Mouse (Mus musculus) kidney, embryonic 15.5 days (tissue): ENCODE measurements around the gene Fchsd2. TPM values are rescaled to one million over a fixed set of nuclear protein-coding genes. Genes with fewer than 3 reads are reported as not detected.
A peak's percentile ranks its signal among the peaks of the same experiment; 100 is the strongest.

Experiments
- ATAC-seq: fragments of 200-750 bp; cut with Nextera tagmentation; replicated peaks from 2 replicates; pipeline ENCODE4 v1.8.0; 2017; ENCODE audit warnings: moderate TSS enrichment; ENCODE audit not compliant: low FRiP score
- H3K27ac ChIP-seq: fragments of 300-500 bp; sonication (generic); 2 replicates; pipeline ENCODE4 v1.5.1; 2015; ENCODE audit warnings: mild to moderate bottlenecking, inconsistent platforms
- H3K27me3 ChIP-seq: fragments of 300-500 bp; sonication (generic); 2 replicates; pipeline ENCODE4 v1.6.1; 2015; ENCODE audit warnings: inconsistent platforms
- H3K36me3 ChIP-seq: fragments of 300-500 bp; sonication (generic); 2 replicates; pipeline ENCODE4 v1.6.1; 2015; ENCODE audit warnings: inconsistent platforms
- H3K4me1 ChIP-seq: fragments of 300-500 bp; sonication (generic); 2 replicates; pipeline ENCODE4 v1.6.1; 2015; ENCODE audit warnings: inconsistent platforms
- H3K4me2 ChIP-seq: fragments of 300-500 bp; sonication (generic); 2 replicates; pipeline ENCODE4 v1.6.1; 2015; ENCODE audit warnings: moderate library complexity, mild to moderate bottlenecking, inconsistent platforms
- H3K4me3 ChIP-seq: fragments of 300-500 bp; sonication (generic); replicated peaks from 2 replicates; pipeline ENCODE4 v1.5.1; 2015; ENCODE audit warnings: mild to moderate bottlenecking, inconsistent platforms
- H3K9ac ChIP-seq: fragments of 300-500 bp; sonication (generic); 2 replicates; pipeline ENCODE4 v1.6.1; 2015; ENCODE audit warnings: mild to moderate bottlenecking, inconsistent platforms
- H3K9me3 ChIP-seq: fragments of 300-500 bp; sonication (generic); replicated peaks from 2 replicates; pipeline ENCODE4 v1.6.1; 2016; ENCODE audit warnings: inconsistent platforms
- WGBS: fragments of 180-500 bp; shearing (Covaris S2); methylation state at CpG from one replicate; pipeline ENCODE4 v1.1.7; 2015; ENCODE audit warnings: mixed read lengths; 5-methylcytosine and 5-hydroxymethylcytosine counted together
- polyA plus RNA-seq: library from polyadenylated mRNA; unstranded; fragments of >200 nt; fragmentation: Nextera tagmentation; extraction: Ambion mirVana; gene quantifications from 2 replicates; pipeline ENCODE4 v1.2.1, GENCODE M21; 2015

Gene Fchsd2
- polyA plus RNA-seq = 25.7 and 27.1 TPM in 2 replicates

GRCm38 (mm10) chr7:101092618-101093017 lies at the start of gene Fchsd2:
Gene Fchsd2 (plus strand): TSS chr7:101092863.
- Histone ChIP-seq H3K4me2 (no peak within 1 kb of the TSS), H3K27ac (peak within 1 kb of the TSS; percentile 2; the same call in 1 of the 2 replicates), H3K27me3 (no peaks in the 10 kb centered on the region), H3K4me1 (peaks cover 14% of the 10 kb centered on the region; the same call in 1 of the 2 replicates), H3K9ac (no peak within 1 kb of the TSS), H3K36me3 (no peaks in the 10 kb centered on the region), H3K4me3 (no peak within 1 kb of the TSS), H3K9me3 (no peaks in the 10 kb centered on the region)
- no peak for ATAC-seq
- 61% methylated on average over 7 of the region's 7 CpGs for WGBS

DNA sequence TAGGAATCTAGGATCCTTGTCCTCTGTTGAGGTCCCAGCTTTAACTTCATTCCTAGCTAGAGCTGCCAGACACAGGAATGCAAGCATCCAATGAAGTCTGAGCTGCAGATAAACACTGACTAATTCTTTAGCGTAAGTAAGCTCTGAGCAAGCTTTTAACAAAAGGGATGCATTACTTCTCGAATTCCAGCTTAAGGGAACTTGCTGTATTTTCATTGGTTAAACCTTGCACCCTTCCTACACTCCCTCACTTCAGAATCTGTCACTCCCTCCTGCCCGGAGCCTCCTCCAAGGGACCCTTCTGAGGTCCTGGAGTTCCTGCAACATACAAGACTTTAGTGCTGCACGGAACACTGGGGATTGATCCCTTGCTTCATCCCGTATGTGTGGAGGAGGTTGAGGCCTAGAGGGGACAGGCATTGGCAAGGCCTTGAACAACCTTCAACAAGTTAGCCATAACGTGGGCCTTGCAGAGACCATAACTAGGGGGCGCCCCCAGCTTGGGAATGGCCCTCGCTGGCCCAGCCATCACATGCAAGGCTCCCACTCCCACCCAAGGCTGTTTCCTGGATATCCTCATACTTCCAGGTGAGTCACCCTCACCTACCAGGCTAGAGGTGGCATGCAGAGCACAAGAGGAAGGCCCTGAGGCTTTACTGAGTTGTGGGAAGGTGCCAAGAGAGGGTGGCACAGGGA lies 48.7 kb upstream of the Fchsd2 start:
- no peak overlapping the region for H3K9ac ChIP-seq
- no peak overlapping the region for H3K27ac ChIP-seq
- H3K4me3 ChIP-seq = no peak overlapping the region
- WGBS = 45% methylated on average over 8 of the region's 8 CpGs
- H3K9me3 ChIP-seq = no peaks in the 10 kb centered on the region
- ATAC-seq = 0 out of 2 replicates have a peak, but pooled peaks have one; percentile 30
- H3K4me2 ChIP-seq = no peak overlapping the region
- H3K36me3 ChIP-seq = no peaks in the 10 kb centered on the region
- no peaks in the 10 kb centered on the region for H3K27me3 ChIP-seq
- H3K4me1 ChIP-seq = peaks cover 28% of the 10 kb centered on the region

GRCm38 (mm10) chr7:101048247-101048646 lies 44.4 kb upstream of the Fchsd2 start:
- H3K4me1 ChIP-seq = peaks cover 28% of the 10 kb centered on the region
- H3K27me3 ChIP-seq = no peaks in the 10 kb centered on the region
- H3K27ac ChIP-seq = no peak overlapping the region
- H3K36me3 ChIP-seq = no peaks in the 10 kb centered on the region
- H3K9ac ChIP-seq = no peak overlapping the region
- no peak overlapping the region for H3K4me2 ChIP-seq
- no peaks in the 10 kb centered on the region for H3K9me3 ChIP-seq
- H3K4me3 ChIP-seq = no peak overlapping the region
- ATAC-seq = no peak
- 80% methylated on average over 5 of the region's 5 CpGs for WGBS

DNA sequence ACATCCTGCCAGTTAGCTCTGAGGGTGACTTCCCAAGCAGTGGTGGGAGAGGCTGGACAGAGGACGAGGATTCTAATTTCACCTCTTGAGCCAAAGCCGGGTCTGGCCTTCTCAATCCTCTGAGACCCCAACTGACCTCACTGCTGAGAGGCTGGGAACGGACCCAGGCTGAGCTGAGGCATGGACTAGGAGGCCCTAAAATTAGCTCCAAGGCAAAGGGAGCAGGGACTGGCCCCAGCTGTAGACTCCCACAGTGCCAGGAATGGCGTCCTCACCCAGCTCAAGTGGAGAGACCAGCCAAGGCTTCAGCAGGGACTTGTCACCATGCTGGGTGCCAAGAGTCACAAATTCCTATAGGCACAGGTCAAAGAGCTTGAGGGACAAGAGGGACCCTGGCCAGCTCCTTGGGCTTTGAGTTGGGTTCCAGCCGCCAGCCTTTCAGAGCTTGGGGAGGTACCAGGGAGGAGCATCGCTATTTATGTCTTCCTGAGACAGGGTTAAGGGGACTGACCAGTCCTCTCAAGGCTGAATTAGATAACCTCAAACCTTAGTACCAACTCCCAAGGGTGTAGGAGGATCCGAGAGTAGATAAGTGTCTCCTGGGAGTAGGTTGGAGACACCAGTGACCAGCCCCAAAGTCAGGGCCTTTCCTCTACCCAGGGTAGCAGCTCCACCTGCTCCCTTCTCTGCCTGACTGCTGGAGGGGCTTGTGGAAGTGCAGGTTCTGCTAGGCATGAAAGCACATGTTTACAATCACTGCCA lies 43.2 kb upstream of the Fchsd2 start:
- Histone ChIP-seq H3K9me3 (no peaks in the 10 kb centered on the region), H3K9ac (no peak overlapping the region), H3K27ac (no peak overlapping the region), H3K4me1 (peaks cover 18% of the 10 kb centered on the region), H3K27me3 (no peaks in the 10 kb centered on the region), H3K4me3 (no peak overlapping the region), H3K4me2 (no peak overlapping the region), H3K36me3 (no peaks in the 10 kb centered on the region)
- ATAC-seq = no peak
- WGBS = 64% methylated on average over 7 of the region's 7 CpGs

DNA sequence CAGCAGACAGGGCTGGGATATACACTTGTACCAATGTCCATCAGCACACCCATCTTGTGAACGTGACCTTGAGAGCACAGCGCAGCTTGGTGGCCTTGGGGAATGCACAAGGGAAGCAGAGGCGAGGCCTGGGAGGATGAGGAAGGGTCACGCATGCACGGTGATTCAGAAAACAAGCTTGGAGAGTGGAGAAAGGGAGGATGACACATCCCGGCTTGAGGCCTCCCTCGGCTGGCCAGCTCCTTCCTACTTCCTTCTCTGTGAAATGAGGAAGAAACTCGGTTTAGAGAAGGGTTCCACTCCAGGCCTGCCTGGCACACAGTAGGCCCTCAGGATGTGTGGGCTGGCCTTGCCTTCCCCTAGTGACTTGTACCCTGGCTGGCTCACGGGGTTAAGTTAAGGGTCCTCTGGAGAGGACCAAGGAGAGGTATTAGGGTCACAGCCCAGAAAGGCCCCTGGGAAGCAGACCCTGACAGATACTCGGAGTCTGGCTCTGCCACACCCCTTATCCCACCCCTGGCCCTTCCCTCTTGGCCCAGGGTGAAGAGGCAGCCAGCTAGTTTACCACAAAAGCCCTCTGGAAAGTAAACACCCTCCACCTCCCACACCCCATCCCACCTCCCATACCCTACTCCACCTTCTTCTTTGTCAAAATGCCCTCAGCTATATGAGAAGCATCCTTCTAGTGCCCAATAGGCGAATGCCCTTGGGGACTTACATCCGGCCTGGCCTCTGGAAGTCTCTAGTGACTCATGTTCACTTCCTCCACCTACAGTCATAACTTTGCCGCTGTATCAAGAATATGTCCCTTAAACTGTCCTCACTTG lies 41.7 kb upstream of the Fchsd2 start:
- H3K4me3 ChIP-seq = no peak overlapping the region
- ATAC-seq = peak; percentile 46
- peaks cover 18% of the 10 kb centered on the region for H3K4me1 ChIP-seq
- no peaks in the 10 kb centered on the region for H3K9me3 ChIP-seq
- no peak overlapping the region for H3K9ac ChIP-seq
- 56% methylated on average over 13 of the region's 13 CpGs for WGBS
- no peaks in the 10 kb centered on the region for H3K27me3 ChIP-seq
- no peak overlapping the region for H3K4me2 ChIP-seq
- H3K27ac ChIP-seq = peak overlapping the region; percentile 54; the same call in 1 of the 2 replicates
- H3K36me3 ChIP-seq = no peaks in the 10 kb centered on the region

DNA sequence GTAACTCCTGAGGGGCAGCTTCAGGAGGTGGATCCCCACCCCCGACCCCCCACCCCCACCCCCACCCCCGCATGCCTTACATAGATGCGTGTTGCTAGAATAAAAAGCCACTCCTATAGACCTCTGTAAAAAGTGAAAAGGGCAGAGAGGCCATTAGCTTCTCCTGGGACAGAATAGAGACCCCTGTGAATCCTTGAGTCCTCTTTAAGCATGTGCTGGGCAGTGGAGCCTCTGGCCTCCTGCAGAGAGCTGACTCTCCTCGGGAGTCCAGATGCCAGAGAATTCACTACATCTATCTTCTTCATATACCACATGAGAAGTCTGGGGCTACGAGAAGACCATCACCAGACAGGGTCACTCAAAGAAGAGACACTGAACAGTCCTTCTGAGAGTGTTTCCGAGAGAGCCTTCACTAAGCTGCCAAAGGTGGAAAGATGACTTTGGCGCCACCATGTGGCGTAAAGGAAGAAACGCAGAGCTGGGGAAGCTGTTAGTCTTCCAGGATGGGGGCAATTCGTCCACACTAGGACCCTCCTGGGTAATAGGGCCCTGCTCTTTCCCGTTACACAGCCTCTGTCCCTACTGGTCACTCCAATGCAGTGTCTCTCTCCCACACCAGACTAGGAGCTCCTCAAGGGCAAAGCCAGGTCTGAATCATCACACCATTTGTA lies 41.0 kb upstream of the Fchsd2 start:
- H3K4me3 ChIP-seq = no peak overlapping the region
- H3K27me3 ChIP-seq = no peaks in the 10 kb centered on the region
- no peaks in the 10 kb centered on the region for H3K36me3 ChIP-seq
- ATAC-seq = peak; percentile 71
- H3K9me3 ChIP-seq = no peaks in the 10 kb centered on the region
- peaks cover 18% of the 10 kb centered on the region for H3K4me1 ChIP-seq
- no peak overlapping the region for H3K9ac ChIP-seq
- 19% methylated on average over 11 of the region's 11 CpGs for WGBS
- peak overlapping the region; percentile 54; the same call in 1 of the 2 replicates for H3K27ac ChIP-seq
- no peak overlapping the region for H3K4me2 ChIP-seq

GRCm38 (mm10) chr7:101053136-101053535 lies 39.5 kb upstream of the Fchsd2 start:
- no peak for ATAC-seq
- Histone ChIP-seq H3K27ac (no peak overlapping the region), H3K27me3 (no peaks in the 10 kb centered on the region), H3K4me1 (peaks cover 18% of the 10 kb centered on the region), H3K9me3 (no peaks in the 10 kb centered on the region), H3K9ac (no peak overlapping the region), H3K36me3 (no peaks in the 10 kb centered on the region), H3K4me3 (no peak overlapping the region), H3K4me2 (no peak overlapping the region)
- 69% methylated on average over 2 of the region's 2 CpGs for WGBS

DNA sequence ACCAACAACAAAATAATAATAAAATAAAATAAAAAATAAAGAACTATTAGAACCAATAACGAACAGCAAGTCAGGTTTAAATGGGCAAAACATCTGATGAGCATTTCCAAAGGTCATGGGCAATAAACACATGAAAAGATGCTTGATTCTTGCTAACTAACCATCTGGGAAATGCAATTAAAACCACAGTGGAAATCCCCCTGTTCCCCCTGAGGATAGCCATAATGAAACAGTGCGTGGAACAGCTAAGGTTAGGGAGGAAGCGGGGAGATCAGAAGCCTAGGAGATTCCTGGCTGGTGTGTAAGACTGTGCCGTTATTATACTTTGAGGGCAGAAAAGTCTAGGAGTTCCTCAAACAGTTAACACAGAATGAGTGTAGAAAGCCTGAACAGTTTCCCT lies 35.4 kb upstream of the Fchsd2 start:
- 56% methylated on average over 4 of the region's 4 CpGs for WGBS
- Histone ChIP-seq H3K4me1 (peaks cover 6% of the 10 kb centered on the region), H3K4me2 (no peak overlapping the region), H3K27me3 (no peaks in the 10 kb centered on the region), H3K27ac (no peak overlapping the region), H3K9ac (no peak overlapping the region), H3K36me3 (no peaks in the 10 kb centered on the region), H3K9me3 (no peaks in the 10 kb centered on the region), H3K4me3 (no peak overlapping the region)
- ATAC-seq = no peak

DNA sequence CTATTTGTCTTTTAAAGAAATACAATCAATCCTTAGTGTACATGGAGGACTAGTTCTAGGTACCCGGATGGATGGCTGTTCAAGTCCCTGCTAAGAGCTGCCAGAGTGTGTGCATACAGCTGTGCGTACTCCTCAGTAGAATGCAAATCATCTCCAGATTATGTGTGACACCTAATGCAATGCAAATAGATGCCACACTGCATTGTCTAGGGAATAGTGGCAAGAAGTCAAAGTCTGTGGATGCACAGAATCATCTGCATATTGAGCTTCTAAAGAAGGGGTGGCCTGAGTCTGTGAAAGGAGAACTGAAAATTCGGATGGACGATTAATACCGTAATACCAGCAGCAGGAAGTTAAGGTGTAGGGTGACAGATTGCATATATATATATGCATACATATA lies 33.5 kb upstream of the Fchsd2 start:
- 90% methylated on average over 5 of the region's 5 CpGs for WGBS
- Histone ChIP-seq H3K9ac (no peak overlapping the region), H3K27me3 (no peaks in the 10 kb centered on the region), H3K36me3 (no peaks in the 10 kb centered on the region), H3K9me3 (no peaks in the 10 kb centered on the region), H3K4me1 (peaks cover 6% of the 10 kb centered on the region), H3K27ac (no peak overlapping the region), H3K4me2 (no peak overlapping the region), H3K4me3 (no peak overlapping the region)
- ATAC-seq = no peak

GRCm38 (mm10) chr7:101060476-101060875 lies 32.2 kb upstream of the Fchsd2 start:
- H3K9me3 ChIP-seq = no peaks in the 10 kb centered on the region
- no peak overlapping the region for H3K9ac ChIP-seq
- no peaks in the 10 kb centered on the region for H3K36me3 ChIP-seq
- no peak overlapping the region for H3K4me2 ChIP-seq
- H3K4me1 ChIP-seq = peaks cover 9% of the 10 kb centered on the region
- H3K27ac ChIP-seq = no peak overlapping the region
- WGBS = 66% methylated on average over 5 of the region's 5 CpGs
- no peak for ATAC-seq
- H3K27me3 ChIP-seq = no peaks in the 10 kb centered on the region
- H3K4me3 ChIP-seq = no peak overlapping the region

DNA sequence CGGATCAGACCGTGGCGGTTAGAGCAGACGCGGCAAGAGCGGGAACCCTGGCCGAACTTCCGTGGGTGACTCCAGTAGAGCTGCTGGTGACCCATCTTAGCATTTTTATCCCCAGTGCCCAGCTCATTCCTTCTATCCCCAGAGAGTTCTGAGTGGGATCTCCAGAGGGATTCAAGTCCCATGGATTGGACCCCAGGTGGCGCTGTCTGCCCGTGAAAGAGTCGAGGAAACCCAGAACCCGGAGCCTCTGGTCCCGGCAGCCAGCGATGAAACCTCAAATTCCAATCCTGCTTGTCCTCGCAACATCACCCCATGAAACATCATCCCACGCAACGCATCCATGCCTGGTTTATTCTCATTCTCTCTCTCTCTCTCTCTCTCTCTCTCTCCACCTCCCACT lies 31.3 kb upstream of the Fchsd2 start:
- H3K27ac ChIP-seq = no peak overlapping the region
- 10% methylated on average over 17 of the region's 17 CpGs for WGBS
- ATAC-seq = peak; percentile 79; the same call in 1 of the 2 replicates

More for the DNA sequence above, 31.3 kb upstream of the Fchsd2 start:
- no peaks in the 10 kb centered on the region for H3K9me3 ChIP-seq
- H3K4me2 ChIP-seq = peak overlapping the region; percentile 49
- no peak overlapping the region for H3K4me3 ChIP-seq
- H3K27me3 ChIP-seq = no peaks in the 10 kb centered on the region
- H3K36me3 ChIP-seq = no peaks in the 10 kb centered on the region
- H3K4me1 ChIP-seq = peaks cover 9% of the 10 kb centered on the region
- H3K9ac ChIP-seq = no peak overlapping the region
